Mouse (Mus musculus) small intestine, adult 2 months (tissue): Measurements from ENCODE around the gene Odf3l1. TPM values are rescaled to one million over a fixed set of nuclear protein-coding genes. Genes with fewer than 3 reads are reported as not detected.

Experiments
- H3K27ac ChIP-seq: fragments of 200-500 bp; 2 replicates; pipeline ENCODE4 v1.5.1; 2012; ENCODE audit warnings: low read depth, low read length, control low read depth, inconsistent platforms; ENCODE audit not compliant: insufficient read depth
- H3K27me3 ChIP-seq: fragments of 200-500 bp; 2 replicates; pipeline ENCODE4 v1.6.1; 2012; ENCODE audit warnings: mild to moderate bottlenecking, moderate library complexity, low read length, inconsistent platforms; ENCODE audit not compliant: control insufficient read depth, insufficient read depth
- H3K36me3 ChIP-seq: fragments of 200-500 bp; 2 replicates; pipeline ENCODE4 v1.6.1; 2012; ENCODE audit warnings: mild to moderate bottlenecking, low read length, control low read depth, inconsistent platforms; ENCODE audit not compliant: control insufficient read depth, insufficient read depth
- H3K4me1 ChIP-seq: fragments of 200-500 bp; 2 replicates; pipeline ENCODE4 v1.6.1; 2012; ENCODE audit warnings: low read length, inconsistent platforms, mixed read lengths; ENCODE audit not compliant: control insufficient read depth, insufficient read depth, insufficient read length
- H3K4me3 ChIP-seq: fragments of 200-500 bp; 2 replicates; pipeline ENCODE4 v1.5.1; 2012; ENCODE audit warnings: low read depth, mild to moderate bottlenecking, control low read depth, inconsistent platforms, low read length, moderate library complexity
- CTCF ChIP-seq: fragments of 200-500 bp; IDR thresholded peaks from 2 replicates; pipeline ENCODE4 v1.5.1; 2012; ENCODE audit warnings: low read depth, mild to moderate bottlenecking, control low read depth, inconsistent platforms, low read length, moderate library complexity, mixed read lengths; ENCODE audit not compliant: insufficient replicate concordance, insufficient read length; ENCODE audit errors: extremely low read depth
- POLR2A ChIP-seq: fragments of 200-500 bp; IDR thresholded peaks from 2 replicates; pipeline ENCODE4 v1.6.1; 2012; ENCODE audit warnings: low read depth, mild to moderate bottlenecking, control low read depth, inconsistent platforms, low read length, moderate library complexity
- WGBS: fragments of 180-500 bp; shearing (Covaris S2); methylation state at CpG from one replicate; pipeline ENCODE4 v1.1.7; 2018; 5-methylcytosine and 5-hydroxymethylcytosine counted together
- polyA plus RNA-seq: library from polyadenylated mRNA; depleted of rRNA; stranded (reverse); fragments of >200 nt; gene quantifications from 2 replicates; pipeline ENCODE4 v1.2.3, GENCODE M21; 2012

Odf3l1 gene
- polyA plus RNA-seq, 1 experiment = 2.3 TPM

GRCm38 (mm10) chr9:56860486-56861269, 3.8 kb downstream of the Odf3l1 start:
- H3K36me3 ChIP-seq = no peaks in the 10 kb centered on the region
- no peak for TF ChIP-seq CTCF
- TF ChIP-seq POLR2A = no peak
- no peaks in the 10 kb centered on the region for H3K27me3 ChIP-seq
- no peak overlapping the region for H3K4me3 ChIP-seq
- peaks cover 8% of the 10 kb centered on the region for H3K4me1 ChIP-seq
- WGBS = 47% methylated on average over 15 of the region's 15 CpGs
- H3K27ac ChIP-seq = no peak overlapping the region; the same call in none of the 2 replicates

- Histone ChIP-seq H3K27me3 (no peaks in the 10 kb centered on the region), H3K4me3 (no peak overlapping the region), H3K27ac (peak overlapping the region; percentile 39; the same call in 1 of the 2 replicates), H3K4me1 (peaks cover 6% of the 10 kb centered on the region), H3K36me3 (no peaks in the 10 kb centered on the region)
- 69% methylated on average over 3 of the region's 3 CpGs for WGBS
- TF ChIP-seq POLR2A = no peak
- TF ChIP-seq CTCF = no peak
These were observed 4.4 kb downstream of the Odf3l1 start for GRCm38 (mm10) chr9:56860035-56860434.

GRCm38 (mm10) chr9:56857463-56857862, 7.0 kb downstream of the Odf3l1 start:
- 48% methylated on average over 3 of the region's 3 CpGs for WGBS
- no peaks in the 10 kb centered on the region for H3K36me3 ChIP-seq
- TF ChIP-seq POLR2A = no peak
- no peak for TF ChIP-seq CTCF
- H3K4me3 ChIP-seq = no peak overlapping the region
- H3K27ac ChIP-seq = no peak overlapping the region
- H3K4me1 ChIP-seq = peaks cover 5% of the 10 kb centered on the region; the same call in 1 of the 2 replicates
- no peaks in the 10 kb centered on the region for H3K27me3 ChIP-seq

- H3K4me1 ChIP-seq = no peaks in the 10 kb centered on the region
- TF ChIP-seq CTCF (no peak), POLR2A (no peak)
- 0 out of 2 replicates have a peak overlapping the region, but pooled peaks have one; percentile 39 for H3K27ac ChIP-seq
- H3K27me3 ChIP-seq = no peaks in the 10 kb centered on the region
- H3K36me3 ChIP-seq = no peaks in the 10 kb centered on the region
- H3K4me3 ChIP-seq = no peak overlapping the region
- 22% methylated on average over 11 of the region's 11 CpGs for WGBS
These were observed 12.7 kb downstream of the Odf3l1 start for GRCm38 (mm10) chr9:56851778-56852177.

GRCm38 (mm10) chr9:56850905-56851252, 13.6 kb downstream of the Odf3l1 start:
- no peak overlapping the region for H3K27ac ChIP-seq
- H3K36me3 ChIP-seq = no peaks in the 10 kb centered on the region
- H3K27me3 ChIP-seq = no peaks in the 10 kb centered on the region
- WGBS = 76% methylated on average over 4 of the region's 4 CpGs
- TF ChIP-seq CTCF = no peak
- TF ChIP-seq POLR2A = no peak
- no peaks in the 10 kb centered on the region for H3K4me1 ChIP-seq
- H3K4me3 ChIP-seq = no peak overlapping the region

- 55% methylated on average over 14 of the region's 14 CpGs for WGBS
- TF ChIP-seq POLR2A (no peak), CTCF (no peak)
- 0 out of 2 replicates have a peak overlapping the region, but pooled peaks have one; percentile 12 for H3K27ac ChIP-seq
- no peaks in the 10 kb centered on the region for H3K36me3 ChIP-seq
- H3K27me3 ChIP-seq = no peaks in the 10 kb centered on the region
- no peaks in the 10 kb centered on the region for H3K4me1 ChIP-seq
- no peak overlapping the region for H3K4me3 ChIP-seq
These were observed 14.2 kb downstream of the Odf3l1 start for GRCm38 (mm10) chr9:56850128-56850904.

GRCm38 (mm10) chr9:56847523-56847922, 17.0 kb downstream of the Odf3l1 start:
- Histone ChIP-seq H3K27me3 (no peaks in the 10 kb centered on the region), H3K36me3 (no peaks in the 10 kb centered on the region), H3K27ac (no peak overlapping the region), H3K4me3 (no peak overlapping the region), H3K4me1 (no peaks in the 10 kb centered on the region)
- TF ChIP-seq POLR2A (no peak), CTCF (peak; percentile 62; the same call in 1 of the 2 replicates)
- WGBS = 15% methylated on average over 3 of the region's 3 CpGs
